Mouse (Mus musculus) limb, embryonic 11.5 days (tissue): ENCODE measurements around the gene Tmc2. TPM values are rescaled to one million over a fixed set of nuclear protein-coding genes. Genes with fewer than 3 reads are reported as not detected.
A peak's percentile ranks its signal among the peaks of the same experiment; 100 is the strongest.

Experiments
- ATAC-seq: fragments of 200-750 bp; cut with Nextera tagmentation; 2 replicates; pipeline ENCODE4 v1.8.0; 2017; ENCODE audit warnings: low read depth; ENCODE audit not compliant: insufficient number of reproducible peaks, low FRiP score, low TSS enrichment
- DNase-seq: peaks from one replicate; pipeline ENCODE4 v3.0.0-alpha.2; 2015; ENCODE audit warnings: low spot score
- H3K27ac ChIP-seq: fragments of 300-500 bp; sonication (generic); replicated peaks from 2 replicates; pipeline ENCODE4 v1.5.1; 2014; ENCODE audit warnings: low read depth, mild to moderate bottlenecking, low read length
- H3K27me3 ChIP-seq: fragments of 300-500 bp; sonication (generic); 2 replicates; pipeline ENCODE4 v1.6.1; 2014; ENCODE audit warnings: mild to moderate bottlenecking, low read length, mixed read lengths; ENCODE audit not compliant: control insufficient read depth, insufficient read depth
- H3K36me3 ChIP-seq: fragments of 300-500 bp; sonication (generic); 2 replicates; pipeline ENCODE4 v1.6.1; 2014; ENCODE audit warnings: mild to moderate bottlenecking, low read length, moderate library complexity, mixed read lengths; ENCODE audit not compliant: control insufficient read depth, insufficient read depth
- H3K4me1 ChIP-seq: fragments of 300-500 bp; sonication (generic); 2 replicates; pipeline ENCODE4 v1.6.1; 2014; ENCODE audit warnings: low read length, mixed read lengths; ENCODE audit not compliant: control insufficient read depth, insufficient read depth
- H3K4me2 ChIP-seq: fragments of 300-500 bp; sonication (generic); 2 replicates; pipeline ENCODE4 v1.6.1; 2014; ENCODE audit warnings: low read depth, mild to moderate bottlenecking, moderate library complexity; ENCODE audit not compliant: severe bottlenecking
- H3K4me3 ChIP-seq: fragments of 300-500 bp; sonication (generic); 2 replicates; pipeline ENCODE4 v1.5.1; 2014; ENCODE audit warnings: low read depth, low read length
- H3K9ac ChIP-seq: fragments of 300-500 bp; sonication (generic); 2 replicates; pipeline ENCODE4 v1.6.1; 2014; ENCODE audit warnings: mild to moderate bottlenecking, low read length
- H3K9me3 ChIP-seq: fragments of 300-500 bp; sonication (generic); 2 replicates; pipeline ENCODE4 v1.6.1; 2016; ENCODE audit warnings: low read length; ENCODE audit not compliant: control insufficient read depth
- WGBS: fragments of 180-500 bp; shearing (Covaris S2); extraction: QIAGEN DNeasy Blood & Tissue Kit; methylation state at CpG from one replicate; pipeline ENCODE4 v1.1.7; 2014; 5-methylcytosine and 5-hydroxymethylcytosine counted together
- polyA plus RNA-seq: library from polyadenylated mRNA; unstranded; fragments of >200 nt; fragmentation: Nextera tagmentation; extraction: Ambion mirVana; gene quantifications from 2 replicates; pipeline ENCODE4 v1.2.1, GENCODE M21; 2014

The Tmc2 gene
- polyA plus RNA-seq, 1 experiment from 2014 or later = not detected

GRCm38 (mm10) chr2:130167861-130168260 lies 27.1 kb upstream of the Tmc2 start:
- H3K9ac ChIP-seq = no peak overlapping the region
- no peak overlapping the region for H3K4me3 ChIP-seq
- H3K27ac ChIP-seq = no peak overlapping the region
- no peaks in the 10 kb centered on the region for H3K4me1 ChIP-seq
- H3K4me2 ChIP-seq = no peak overlapping the region
- H3K9me3 ChIP-seq = no peaks in the 10 kb centered on the region
- DNase-seq (peak; percentile 63), ATAC-seq (no peak)
- peaks cover 17% of the 10 kb centered on the region for H3K36me3 ChIP-seq
- 58% methylated on average over 3 of the region's 3 CpGs for WGBS
- H3K27me3 ChIP-seq = no peaks in the 10 kb centered on the region

GRCm38 (mm10) chr2:130171674-130172073 lies 23.3 kb upstream of the Tmc2 start:
- Histone ChIP-seq H3K27me3 (no peaks in the 10 kb centered on the region), H3K27ac (no peak overlapping the region), H3K9me3 (no peaks in the 10 kb centered on the region), H3K9ac (no peak overlapping the region), H3K4me1 (no peaks in the 10 kb centered on the region; the same call in 1 of the 2 replicates), H3K4me2 (no peak overlapping the region), H3K36me3 (peaks cover 24% of the 10 kb centered on the region), H3K4me3 (no peak overlapping the region)
- ATAC-seq (no peak), DNase-seq (no peak)
- WGBS = 69% methylated on average over 2 of the region's 2 CpGs

GRCm38 (mm10) chr2:130176820-130177219 lies 18.2 kb upstream of the Tmc2 start:
- Histone ChIP-seq H3K9me3 (no peaks in the 10 kb centered on the region), H3K27ac (no peak overlapping the region), H3K4me2 (peak overlapping the region; percentile 67; the same call in 1 of the 2 replicates), H3K4me1 (peaks cover 9% of the 10 kb centered on the region; the same call in 1 of the 2 replicates), H3K9ac (peak overlapping the region; percentile 12; the same call in 1 of the 2 replicates), H3K27me3 (no peaks in the 10 kb centered on the region), H3K36me3 (peaks cover 16% of the 10 kb centered on the region), H3K4me3 (no peak overlapping the region; the same call in 1 of the 2 replicates)
- DNase-seq = no peak
- ATAC-seq = no peak
- WGBS = 82% methylated on average over 8 of the region's 8 CpGs

GRCm38 (mm10) chr2:130178381-130178705 lies 16.7 kb upstream of the Tmc2 start:
- Histone ChIP-seq H3K27me3 (no peaks in the 10 kb centered on the region), H3K36me3 (peaks cover 7% of the 10 kb centered on the region; the same call in 1 of the 2 replicates), H3K4me2 (peak overlapping the region; percentile 67), H3K9ac (peak overlapping the region; percentile 100), H3K9me3 (no peaks in the 10 kb centered on the region), H3K4me3 (peak overlapping the region; percentile 100), H3K27ac (peak overlapping the region; percentile 96), H3K4me1 (peaks cover 9% of the 10 kb centered on the region; the same call in 1 of the 2 replicates)
- no peak for DNase-seq
- WGBS = 1% methylated on average over 11 of the region's 11 CpGs
- ATAC-seq = no peak

GRCm38 (mm10) chr2:130178706-130179506 lies 16.1 kb upstream of the Tmc2 start, which contains the start of gene Snrpb:
Gene Snrpb, minus strand, starts transcription at chr2:130179403.
- H3K36me3 ChIP-seq = peaks cover 7% of the 10 kb centered on the region; the same call in 1 of the 2 replicates
- H3K9ac ChIP-seq = peak within 1 kb of the TSS; percentile 100
- H3K4me1 ChIP-seq = peaks cover 9% of the 10 kb centered on the region; the same call in 1 of the 2 replicates
- DNase-seq (peak; percentile 93), ATAC-seq (peak; percentile 90)
- peak within 1 kb of the TSS; percentile 100 for H3K4me3 ChIP-seq
- H3K27ac ChIP-seq = peak within 1 kb of the TSS; percentile 96
- H3K4me2 ChIP-seq = peak within 1 kb of the TSS; percentile 86
- no peaks in the 10 kb centered on the region for H3K27me3 ChIP-seq
- WGBS = under 1% methylated on average over 81 of the region's 81 CpGs
- H3K9me3 ChIP-seq = no peaks in the 10 kb centered on the region

GRCm38 (mm10) chr2:130179507-130180019 lies 15.4 kb upstream of the Tmc2 start:
- peaks cover 4% of the 10 kb centered on the region; the same call in 1 of the 2 replicates for H3K36me3 ChIP-seq
- WGBS = 2% methylated on average over 15 of the region's 15 CpGs
- H3K4me3 ChIP-seq = peak overlapping the region; percentile 100
- no peaks in the 10 kb centered on the region for H3K27me3 ChIP-seq
- H3K9me3 ChIP-seq = no peaks in the 10 kb centered on the region
- DNase-seq (no peak), ATAC-seq (peak; percentile 74)
- peaks cover 9% of the 10 kb centered on the region; the same call in 1 of the 2 replicates for H3K4me1 ChIP-seq
- peak overlapping the region; percentile 86 for H3K4me2 ChIP-seq
- peak overlapping the region; percentile 79 for H3K9ac ChIP-seq
- H3K27ac ChIP-seq = no peak overlapping the region; the same call in 1 of the 2 replicates

- Histone ChIP-seq H3K4me1 (no peaks in the 10 kb centered on the region), H3K27ac (no peak overlapping the region), H3K9ac (no peak overlapping the region), H3K36me3 (no peaks in the 10 kb centered on the region), H3K4me2 (no peak overlapping the region), H3K4me3 (no peak overlapping the region), H3K9me3 (no peaks in the 10 kb centered on the region), H3K27me3 (no peaks in the 10 kb centered on the region)
- DNase-seq (no peak), ATAC-seq (no peak)
- 86% methylated on average over 12 of the region's 12 CpGs for WGBS
These were observed 6.6 kb upstream of the Tmc2 start for GRCm38 (mm10) chr2:130188391-130188790.

- no peak overlapping the region for H3K27ac ChIP-seq
These were observed 6.0 kb downstream of the Tmc2 start for GRCm38 (mm10) chr2:130200961-130201360.

More at GRCm38 (mm10) chr2:130200961-130201360, 6.0 kb downstream of the Tmc2 start:
- H3K4me1 ChIP-seq = no peaks in the 10 kb centered on the region
- H3K36me3 ChIP-seq = no peaks in the 10 kb centered on the region
- H3K9ac ChIP-seq = no peak overlapping the region
- no peak for ATAC-seq
- 79% methylated on average over 5 of the region's 5 CpGs for WGBS
- H3K4me3 ChIP-seq = no peak overlapping the region
- no peaks in the 10 kb centered on the region for H3K27me3 ChIP-seq
- no peaks in the 10 kb centered on the region for H3K9me3 ChIP-seq
- no peak overlapping the region for H3K4me2 ChIP-seq
- DNase-seq = no peak
